Mouse (Mus musculus): Measurements from ENCODE around the gene Brat1. TPM values are rescaled to one million over a fixed set of nuclear protein-coding genes. Genes with fewer than 3 reads are reported as not detected.

Brat1 gene
- polyA plus RNA-seq, 1 experiment from 2014 or later, result 8.0 TPM

DNA sequence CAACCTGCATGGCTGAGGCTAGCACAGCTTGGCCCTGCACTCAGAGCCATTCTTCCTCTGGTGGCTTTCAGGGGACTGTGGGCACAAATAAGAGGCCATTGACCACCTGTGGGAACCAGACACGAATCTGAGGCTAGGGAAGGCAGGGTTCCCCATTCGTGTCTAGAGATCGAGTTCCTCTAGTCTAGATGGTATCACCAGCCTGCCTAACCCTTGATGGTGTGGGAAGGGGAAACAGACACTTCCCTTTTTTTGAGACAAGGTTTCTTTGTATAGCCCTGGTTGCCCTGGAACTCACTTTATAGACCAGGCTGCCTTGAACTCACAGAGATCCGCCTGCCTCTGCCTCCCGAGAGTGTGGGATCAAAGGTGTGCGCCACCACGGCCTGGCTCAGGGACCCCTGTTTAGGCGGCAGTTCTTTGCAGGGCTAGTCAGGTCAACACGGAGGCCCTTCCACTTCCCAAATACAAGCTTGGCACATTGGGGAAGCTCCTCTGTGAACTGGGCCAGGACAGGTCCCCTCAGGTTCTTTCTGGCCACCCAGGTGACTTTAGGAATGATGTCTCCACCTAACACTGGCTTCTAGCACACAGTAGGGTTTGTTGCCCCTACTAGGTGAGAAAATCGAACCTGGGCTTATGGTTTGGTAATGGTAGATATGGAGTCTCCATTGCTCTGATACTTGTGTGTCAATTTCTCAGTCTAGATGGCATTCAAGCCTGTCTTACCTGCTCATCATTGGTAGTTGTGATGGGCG lies 26.4 kb downstream of the Brat1 start:
- H3K27ac ChIP-seq, result no peak overlapping the region
- peaks cover 20% of the 10 kb centered on the region for H3K4me1 ChIP-seq (replicated peaks)
- ATAC-seq (ENCODE audit: low read depth) (no peak), DNase-seq (no peak)
- no peaks in the 10 kb centered on the region for H3K9me3 ChIP-seq (replicated peaks)
- H3K4me3 ChIP-seq (replicated peaks), result no peak overlapping the region
- peaks cover 23% of the 10 kb centered on the region for H3K27me3 ChIP-seq
- WGBS (ENCODE audit: insufficient replicate concordance), result 33% methylated on average over 11 of the region's 11 CpGs
- H3K4me2 ChIP-seq, result no peak overlapping the region
- H3K36me3 ChIP-seq, result no peaks in the 10 kb centered on the region
- H3K9ac ChIP-seq, result no peak overlapping the region

DNA sequence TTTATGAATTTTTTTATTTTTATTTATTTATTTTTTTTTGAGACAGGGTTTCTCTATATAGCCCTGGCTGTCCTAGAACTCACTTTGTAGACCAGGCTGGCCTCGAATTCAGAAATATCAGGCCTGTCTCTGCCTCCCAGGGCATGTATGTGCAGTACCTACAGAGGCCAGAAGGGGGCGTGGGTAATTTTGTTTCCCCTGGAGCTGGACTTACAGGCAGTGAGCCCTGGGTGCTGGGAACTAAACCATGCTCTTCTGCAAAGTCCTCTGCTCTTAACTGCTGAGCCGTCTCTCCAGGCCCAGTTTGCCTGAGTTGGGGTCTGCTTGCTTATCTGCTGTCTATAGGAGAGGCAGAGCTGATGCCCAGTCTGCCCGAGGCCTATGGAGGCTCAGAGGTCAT lies 27.4 kb downstream of the Brat1 start:
- DNase-seq, result peak; percentile 31
- H3K9ac ChIP-seq, result no peak overlapping the region
- no peak overlapping the region for H3K4me3 ChIP-seq (replicated peaks)
- no peak for ATAC-seq (ENCODE audit: low read depth)
- H3K27ac ChIP-seq, result no peak overlapping the region
- no peaks in the 10 kb centered on the region for H3K36me3 ChIP-seq
- H3K4me2 ChIP-seq, result no peak overlapping the region
- 52% methylated on average over 4 of the region's 4 CpGs for whole genome bisulfite sequencing (ENCODE audit: insufficient replicate concordance)
- peaks cover 18% of the 10 kb centered on the region for H3K4me1 ChIP-seq (replicated peaks)
- no peaks in the 10 kb centered on the region for H3K9me3 ChIP-seq (replicated peaks)
- H3K27me3 ChIP-seq, result peaks cover 33% of the 10 kb centered on the region

DNA sequence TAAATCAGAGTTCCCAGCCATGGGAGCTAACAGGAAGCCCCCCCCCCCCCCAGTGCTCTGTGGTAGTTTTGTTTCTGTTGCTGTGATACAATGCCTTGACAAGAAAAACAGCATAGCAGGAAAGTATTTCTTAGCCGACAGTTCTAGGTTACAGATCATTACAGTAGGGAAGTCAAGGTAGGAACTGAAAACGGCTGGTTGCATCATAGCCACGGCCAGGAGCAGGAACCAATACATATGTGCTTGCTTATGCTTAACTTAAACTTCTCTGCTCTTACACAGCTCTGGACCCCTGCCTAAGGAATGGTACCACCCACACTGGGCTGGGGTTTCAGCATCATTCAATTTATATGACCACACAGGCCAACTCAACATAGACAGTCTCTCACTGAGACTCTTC lies 28.5 kb downstream of the Brat1 start:
- H3K9ac ChIP-seq, result no peak overlapping the region
- H3K27me3 ChIP-seq, result peaks cover 41% of the 10 kb centered on the region
- no peak overlapping the region for H3K27ac ChIP-seq
- H3K4me3 ChIP-seq (replicated peaks), result no peak overlapping the region
- H3K9me3 ChIP-seq (replicated peaks), result no peaks in the 10 kb centered on the region
- ATAC-seq (ENCODE audit: low read depth) (no peak), DNase-seq (no peak)
- no peak overlapping the region for H3K4me2 ChIP-seq
- 31% methylated on average over 3 of the region's 3 CpGs for WGBS (ENCODE audit: insufficient replicate concordance)
- no peaks in the 10 kb centered on the region for H3K36me3 ChIP-seq
- H3K4me1 ChIP-seq (replicated peaks), result peaks cover 18% of the 10 kb centered on the region

DNA sequence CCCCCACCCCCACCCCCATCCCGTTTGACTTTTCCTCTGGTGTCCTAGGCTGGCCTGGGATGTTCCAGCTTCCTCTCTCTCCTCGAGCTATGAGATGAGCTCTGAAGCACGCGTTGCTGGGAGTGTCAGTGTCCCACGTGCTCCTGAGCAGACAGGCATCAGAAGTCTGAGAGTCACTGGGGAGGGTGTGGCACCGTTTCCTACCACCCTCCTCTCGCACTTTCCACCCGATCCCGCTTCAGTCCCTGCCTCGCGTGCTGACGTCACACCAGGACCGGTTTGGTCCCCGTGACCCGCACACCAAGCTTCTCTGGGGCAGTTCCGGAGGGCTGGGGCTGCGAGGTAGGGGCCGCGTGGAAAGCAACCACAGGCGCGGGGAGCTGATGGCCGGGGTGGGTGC lies 30.5 kb downstream of the Brat1 start:
- peak; percentile 39; the same call in 1 of the 2 replicates for ATAC-seq (ENCODE audit: low read depth)

DNA sequence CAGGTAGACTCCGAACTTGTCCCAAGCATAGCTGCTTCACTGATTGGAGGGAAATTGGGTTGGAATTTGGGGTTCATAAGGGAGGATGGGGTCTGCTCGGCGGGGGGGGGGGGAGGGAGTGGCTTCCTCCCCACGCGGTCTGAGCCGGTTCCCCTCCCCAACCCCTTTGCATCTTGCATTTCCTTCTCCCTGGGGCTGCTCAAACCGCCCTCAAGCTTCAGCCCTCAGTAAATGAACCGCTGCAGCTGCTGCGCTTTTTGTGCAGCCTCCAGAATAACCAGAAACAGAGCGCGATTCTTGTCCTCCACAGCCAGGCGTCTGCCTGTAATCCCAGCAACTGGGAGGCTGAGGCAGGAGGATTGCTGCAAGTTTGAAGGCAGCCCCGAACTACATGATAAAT lies 31.4 kb downstream of the Brat1 start:
- H3K4me2 ChIP-seq, result peak overlapping the region; percentile 59
- no peak overlapping the region for H3K9ac ChIP-seq
- DNase-seq, result no peak
- no peak for ATAC-seq (ENCODE audit: low read depth)
- no peaks in the 10 kb centered on the region for H3K36me3 ChIP-seq
- no peak overlapping the region for H3K27ac ChIP-seq
- H3K4me3 ChIP-seq (replicated peaks), result no peak overlapping the region
- peaks cover 46% of the 10 kb centered on the region for H3K27me3 ChIP-seq
- H3K9me3 ChIP-seq (replicated peaks), result no peaks in the 10 kb centered on the region
- 6% methylated on average over 13 of the region's 13 CpGs for WGBS (ENCODE audit: insufficient replicate concordance)
- peaks cover 18% of the 10 kb centered on the region for H3K4me1 ChIP-seq (replicated peaks)

More for the DNA sequence above, 30.5 kb downstream of the Brat1 start:
- peak overlapping the region; percentile 59 for H3K4me2 ChIP-seq
- peak overlapping the region; percentile 39 for H3K4me3 ChIP-seq (replicated peaks)
- no peak overlapping the region for H3K9ac ChIP-seq
- H3K9me3 ChIP-seq (replicated peaks), result no peaks in the 10 kb centered on the region
- DNase-seq, result no peak
- no peaks in the 10 kb centered on the region for H3K36me3 ChIP-seq
- peaks cover 46% of the 10 kb centered on the region for H3K27me3 ChIP-seq
- H3K4me1 ChIP-seq (replicated peaks), result peaks cover 18% of the 10 kb centered on the region
- no peak overlapping the region for H3K27ac ChIP-seq
- WGBS (ENCODE audit: insufficient replicate concordance), result under 1% methylated on average over 22 of the region's 22 CpGs

DNA sequence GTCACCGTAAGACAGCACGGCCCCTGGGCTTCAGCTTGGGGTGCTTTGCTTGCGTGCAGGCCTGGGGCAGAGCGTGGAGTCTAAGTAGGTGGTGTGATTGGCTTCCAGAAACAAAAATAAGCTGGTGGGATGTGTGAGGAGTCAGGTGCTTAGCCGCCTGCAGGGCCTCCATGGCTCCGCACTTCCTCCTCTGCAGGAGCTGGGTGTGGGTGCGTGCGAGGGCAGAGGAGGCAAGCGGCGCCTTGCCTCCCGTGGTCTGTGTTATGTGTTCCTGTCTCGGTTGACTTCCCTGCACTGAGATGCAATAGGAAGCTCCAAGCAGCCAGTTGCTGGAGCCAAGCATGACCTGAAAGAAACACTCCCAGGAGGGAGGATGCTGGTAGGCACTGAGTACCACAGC lies 35.0 kb downstream of the Brat1 start:
- Histone ChIP-seq H3K4me2 (no peak overlapping the region), H3K27me3 (peaks cover 42% of the 10 kb centered on the region), H3K36me3 (no peaks in the 10 kb centered on the region), H3K4me1 (replicated peaks) (peaks cover 15% of the 10 kb centered on the region), H3K9me3 (replicated peaks) (no peaks in the 10 kb centered on the region), H3K4me3 (replicated peaks) (no peak overlapping the region), H3K9ac (no peak overlapping the region), H3K27ac (no peak overlapping the region)
- WGBS (ENCODE audit: insufficient replicate concordance), result 55% methylated on average over 12 of the region's 12 CpGs
- no peak for ATAC-seq (ENCODE audit: low read depth)
- DNase-seq, result no peak

DNA sequence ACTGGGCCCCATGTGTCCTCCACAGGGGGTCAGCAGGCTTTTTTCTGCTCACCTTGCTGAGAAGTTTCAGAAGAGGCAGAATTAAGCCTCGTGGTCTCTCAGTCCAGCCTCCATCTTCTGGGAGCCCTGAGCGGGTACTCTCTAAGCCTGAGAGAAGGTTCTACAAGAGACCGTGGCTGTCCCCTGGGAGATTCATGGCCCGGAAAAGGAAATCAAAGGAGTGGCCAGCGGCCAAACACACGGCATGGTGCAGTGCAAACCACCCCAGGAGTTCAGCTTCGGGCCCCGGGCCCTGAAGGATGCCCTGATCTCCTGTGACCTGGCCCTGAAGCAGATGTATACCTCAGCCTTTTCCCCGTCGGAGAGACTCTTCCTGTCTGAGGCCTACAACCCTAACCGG lies 36.2 kb downstream of the Brat1 start:
- Histone ChIP-seq H3K36me3 (no peaks in the 10 kb centered on the region), H3K4me3 (replicated peaks) (no peak overlapping the region), H3K4me1 (replicated peaks) (peaks cover 5% of the 10 kb centered on the region; the same call in 1 of the 2 replicates), H3K27me3 (peaks cover 30% of the 10 kb centered on the region), H3K9me3 (replicated peaks) (no peaks in the 10 kb centered on the region), H3K9ac (no peak overlapping the region), H3K27ac (no peak overlapping the region), H3K4me2 (no peak overlapping the region)
- no peak for DNase-seq
- ATAC-seq (ENCODE audit: low read depth), result no peak
- WGBS (ENCODE audit: insufficient replicate concordance), result 65% methylated on average over 11 of the region's 11 CpGs

DNA sequence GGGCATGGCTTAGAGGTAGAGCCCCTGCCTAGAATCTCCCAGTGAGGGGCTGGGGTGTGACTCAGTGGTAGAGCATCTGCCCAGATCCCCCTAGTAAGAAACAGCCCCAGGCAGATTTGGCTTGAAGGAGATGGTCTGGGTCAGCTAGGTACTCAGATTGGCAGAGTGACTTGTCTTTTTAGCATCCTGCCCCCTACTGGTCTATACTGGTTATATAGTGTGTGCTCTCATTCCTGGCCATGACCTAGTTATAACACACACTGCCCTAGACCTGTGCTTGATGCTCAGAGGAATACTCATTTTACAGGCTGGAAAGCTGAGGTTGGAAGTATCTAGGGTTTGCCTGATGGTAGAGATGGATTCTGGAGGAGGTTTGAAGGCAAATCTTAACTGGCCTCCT lies 37.1 kb downstream of the Brat1 start:
- H3K27me3 ChIP-seq, result peaks cover 22% of the 10 kb centered on the region
- no peak overlapping the region for H3K4me2 ChIP-seq
- H3K9ac ChIP-seq, result no peak overlapping the region
- H3K27ac ChIP-seq, result no peak overlapping the region
- H3K36me3 ChIP-seq, result no peaks in the 10 kb centered on the region
- ATAC-seq (ENCODE audit: low read depth) (no peak), DNase-seq (no peak)
- no peak overlapping the region for H3K4me3 ChIP-seq (replicated peaks)
- peaks cover 3% of the 10 kb centered on the region; the same call in 1 of the 2 replicates for H3K4me1 ChIP-seq (replicated peaks)
- no peaks in the 10 kb centered on the region for H3K9me3 ChIP-seq (replicated peaks)

DNA sequence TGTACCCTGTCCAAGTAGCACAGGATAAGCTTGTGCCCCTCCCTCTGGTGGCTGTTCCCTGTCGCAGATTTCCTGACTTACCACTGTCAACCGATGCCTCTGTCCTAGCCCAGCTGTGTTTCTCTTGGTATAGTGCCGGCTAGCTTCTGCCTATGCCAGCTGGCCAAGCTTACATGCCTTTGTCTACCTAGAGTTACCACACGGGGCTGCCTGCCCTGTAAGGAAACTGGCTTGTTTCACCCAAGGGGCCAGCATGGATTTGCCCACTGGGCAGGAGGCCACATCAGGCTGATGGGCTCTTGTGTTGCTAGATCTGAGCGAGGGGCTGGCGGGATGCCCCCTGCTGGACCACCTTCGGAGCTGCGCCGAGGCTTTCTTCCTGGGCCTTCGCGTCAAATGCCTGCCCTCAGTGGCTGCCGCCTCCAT lies 38.9 kb downstream of the Brat1 start:
- Histone ChIP-seq H3K27me3 (peaks cover 11% of the 10 kb centered on the region), H3K9me3 (replicated peaks) (no peaks in the 10 kb centered on the region), H3K4me1 (replicated peaks) (peaks cover 4% of the 10 kb centered on the region; the same call in 1 of the 2 replicates), H3K4me2 (no peak overlapping the region), H3K4me3 (replicated peaks) (no peak overlapping the region), H3K36me3 (no peaks in the 10 kb centered on the region), H3K9ac (no peak overlapping the region), H3K27ac (no peak overlapping the region)
- 36% methylated on average over 12 of the region's 12 CpGs for WGBS (ENCODE audit: insufficient replicate concordance)
- DNase-seq, result no peak
- no peak for ATAC-seq (ENCODE audit: low read depth)

DNA sequence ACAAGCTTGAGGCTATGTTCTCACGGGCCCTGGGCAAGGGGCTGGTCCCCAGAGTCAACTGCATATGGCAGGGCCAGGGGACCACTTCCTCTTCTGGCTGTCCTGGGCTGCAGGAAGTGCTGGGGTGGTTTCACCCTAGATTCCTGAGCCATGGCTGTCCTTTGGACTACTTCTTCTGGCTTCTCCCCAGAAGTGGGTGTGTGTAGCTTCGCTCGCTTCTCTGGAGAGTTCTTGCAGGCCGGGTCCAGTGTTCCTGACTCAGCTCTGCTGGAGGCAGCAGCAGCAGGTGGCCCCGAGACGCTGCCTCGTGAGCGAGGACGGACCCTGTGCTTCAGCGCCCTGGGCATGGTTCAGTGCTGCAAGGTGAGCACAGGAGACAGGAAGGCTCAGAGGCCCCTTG lies 43.6 kb downstream of the Brat1 start:
- Histone ChIP-seq H3K27me3 (peaks cover 5% of the 10 kb centered on the region; the same call in 1 of the 2 replicates), H3K4me3 (replicated peaks) (no peak overlapping the region), H3K36me3 (no peaks in the 10 kb centered on the region), H3K9me3 (replicated peaks) (peaks cover 8% of the 10 kb centered on the region; the same call in 1 of the 2 replicates), H3K4me1 (replicated peaks) (peaks cover 14% of the 10 kb centered on the region), H3K4me2 (no peak overlapping the region), H3K9ac (no peak overlapping the region), H3K27ac (no peak overlapping the region)
- 62% methylated on average over 10 of the region's 10 CpGs for WGBS (ENCODE audit: insufficient replicate concordance)
- DNase-seq (no peak), ATAC-seq (ENCODE audit: low read depth) (no peak)

DNA sequence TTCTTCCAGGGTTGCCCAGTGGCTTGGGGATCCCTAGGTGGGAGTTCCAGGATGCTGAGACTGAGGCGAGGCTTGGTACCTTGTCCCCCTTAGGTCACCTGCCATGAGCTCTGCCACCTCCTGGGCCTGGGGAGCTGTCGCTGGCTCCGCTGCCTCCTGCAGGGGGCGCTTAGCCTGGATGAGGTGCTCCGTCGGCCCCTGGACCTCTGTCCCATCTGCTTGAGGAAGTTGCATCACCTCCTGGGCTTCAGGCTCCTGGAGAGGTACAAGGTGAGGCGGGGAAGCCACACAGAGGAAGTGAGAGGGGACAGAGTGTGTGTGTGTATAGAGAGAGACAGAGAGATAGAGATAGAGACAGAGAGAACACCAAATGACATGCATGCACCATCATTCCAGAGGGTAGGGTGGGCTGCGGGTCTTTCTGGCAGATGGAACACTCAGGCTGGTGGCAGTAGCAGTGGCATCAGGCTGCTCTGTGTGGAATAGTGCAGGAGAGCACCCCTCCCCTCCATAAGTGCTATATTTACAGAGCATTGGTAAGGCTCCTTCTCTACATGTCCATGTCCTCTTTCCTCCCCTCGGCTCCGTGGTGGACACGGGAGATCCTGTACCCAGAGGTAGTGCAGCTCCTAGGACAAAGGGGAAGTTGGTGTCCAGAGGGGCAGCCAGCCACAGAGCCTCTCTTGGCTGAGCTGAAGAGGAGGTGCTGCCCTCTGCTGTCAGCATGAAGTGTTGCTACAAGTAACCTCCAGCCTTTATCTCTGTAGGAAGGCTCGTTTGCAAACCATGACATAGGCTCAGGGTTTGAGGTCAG lies 44.5 kb downstream of the Brat1 start:
- H3K9me3 ChIP-seq (replicated peaks), result peaks cover 8% of the 10 kb centered on the region; the same call in 1 of the 2 replicates
- H3K4me2 ChIP-seq, result peak overlapping the region; percentile 59
- H3K4me3 ChIP-seq (replicated peaks), result peak overlapping the region; percentile 34
- DNase-seq, result peak; percentile 52
- peaks cover 14% of the 10 kb centered on the region for H3K4me1 ChIP-seq (replicated peaks)
- no peak overlapping the region for H3K27ac ChIP-seq
- no peaks in the 10 kb centered on the region for H3K36me3 ChIP-seq
- H3K9ac ChIP-seq, result peak overlapping the region; percentile 48; the same call in 1 of the 2 replicates
- H3K27me3 ChIP-seq, result no peaks in the 10 kb centered on the region
- peak; percentile 69 for ATAC-seq (ENCODE audit: low read depth)
- 7% methylated on average over 12 of the region's 12 CpGs for WGBS (ENCODE audit: insufficient replicate concordance)
